Mouse (Mus musculus): ENCODE measurements around the gene Hoxa13.

Hoxa13 gene

DNA sequence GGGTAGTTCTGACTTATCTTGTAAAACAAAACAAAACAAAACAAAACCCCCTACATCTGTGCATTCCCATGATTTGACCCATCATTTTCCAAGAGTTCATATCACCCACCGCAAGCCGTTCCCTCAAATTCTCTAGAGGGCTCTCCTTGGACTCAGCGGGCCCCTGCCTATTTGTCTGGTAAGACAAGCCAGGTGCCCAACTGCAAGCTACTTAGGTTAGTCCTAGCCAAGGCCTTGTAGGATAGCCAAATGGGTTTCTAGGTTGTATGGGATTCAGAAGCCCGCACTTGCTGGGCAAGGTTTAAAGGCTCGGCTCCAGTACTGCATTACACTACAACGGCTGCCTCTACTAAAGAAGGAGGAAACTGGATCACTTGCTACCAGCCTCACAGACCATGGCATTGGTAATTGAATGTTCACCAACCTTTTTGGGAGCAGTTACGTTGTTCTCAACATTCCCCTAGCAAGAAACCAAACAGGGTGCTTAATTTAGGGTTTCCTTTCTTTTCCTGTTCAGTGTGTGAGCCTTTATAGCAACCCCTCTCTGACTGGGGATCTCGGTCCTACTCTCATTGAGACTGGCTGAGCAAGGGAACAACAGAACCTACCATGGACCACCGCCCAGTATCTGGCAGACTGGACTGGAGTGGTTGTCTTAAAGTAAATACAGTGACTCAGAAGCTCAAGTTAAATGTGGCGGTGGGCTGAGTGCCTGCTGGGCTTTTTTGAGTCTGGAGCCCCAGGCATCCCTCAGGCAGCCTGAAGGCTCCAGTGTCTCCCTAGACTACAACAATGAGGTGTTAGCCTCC, 23.1 kb downstream of the Hoxa13 start:
- no peak for DNase-seq (ENCODE audit: low spot score)

DNA sequence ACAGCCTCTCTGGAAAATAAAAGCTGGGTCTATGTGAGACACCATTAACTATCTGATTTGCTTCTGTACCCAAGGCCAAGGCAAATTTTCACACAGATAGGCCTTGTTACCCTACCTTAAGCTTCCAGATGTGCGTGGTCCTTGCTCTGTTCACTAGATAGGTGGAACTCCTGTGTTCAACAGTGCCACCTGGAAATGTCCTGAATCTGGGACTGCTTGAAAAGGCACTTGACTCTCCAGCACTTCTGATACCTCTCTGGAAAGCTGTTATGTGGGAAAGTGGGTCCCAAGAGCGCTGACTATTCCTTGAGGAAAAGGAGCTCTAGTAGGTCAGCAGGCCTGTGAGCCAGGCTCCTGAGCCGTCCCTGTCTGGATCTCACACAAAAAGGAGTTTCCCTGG, 23.9 kb downstream of the Hoxa13 start:
- DNase-seq (ENCODE audit: low spot score), result no peak

DNA sequence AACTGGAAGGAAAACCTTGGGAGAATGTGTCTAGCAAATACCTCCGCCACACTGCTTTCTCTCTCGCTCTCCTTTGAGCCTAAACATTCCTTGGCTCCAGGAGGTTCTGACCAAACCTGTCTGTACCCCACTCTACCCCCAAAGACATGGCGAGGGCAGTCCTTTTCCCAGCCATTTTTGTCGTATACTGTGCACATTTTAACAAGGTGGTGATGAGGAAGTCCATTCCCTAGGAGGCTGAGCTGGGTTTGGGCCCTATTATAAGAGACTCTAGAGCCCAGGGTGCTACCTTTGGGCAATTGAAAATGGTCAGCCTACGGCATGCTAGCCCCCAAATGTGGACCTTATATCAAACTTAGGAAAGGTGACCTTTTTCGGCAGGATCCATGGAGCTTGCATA, 24.8 kb downstream of the Hoxa13 start:
- DNase-seq (ENCODE audit: low spot score), result no peak

DNA sequence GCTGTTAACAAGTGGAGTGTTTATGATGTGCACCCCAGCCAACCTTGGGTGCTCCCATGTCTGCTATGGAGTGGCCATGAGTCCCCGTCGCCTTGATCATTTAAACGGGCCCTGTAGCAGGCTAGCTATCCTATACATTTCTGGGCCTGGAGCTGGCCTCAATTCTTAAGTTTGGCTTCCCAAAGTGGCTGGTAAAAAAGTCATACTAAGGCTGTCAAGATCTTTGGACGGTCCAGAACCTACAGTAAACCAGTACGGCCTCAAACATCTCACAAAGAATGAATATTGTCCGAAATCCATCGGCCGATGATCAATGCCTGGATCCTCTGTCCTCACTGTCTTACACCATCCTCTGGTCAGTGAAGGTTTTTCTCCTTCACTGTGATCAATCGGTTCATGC, 25.4 kb downstream of the Hoxa13 start:
- no peak for DNase-seq (ENCODE audit: low spot score)

DNA sequence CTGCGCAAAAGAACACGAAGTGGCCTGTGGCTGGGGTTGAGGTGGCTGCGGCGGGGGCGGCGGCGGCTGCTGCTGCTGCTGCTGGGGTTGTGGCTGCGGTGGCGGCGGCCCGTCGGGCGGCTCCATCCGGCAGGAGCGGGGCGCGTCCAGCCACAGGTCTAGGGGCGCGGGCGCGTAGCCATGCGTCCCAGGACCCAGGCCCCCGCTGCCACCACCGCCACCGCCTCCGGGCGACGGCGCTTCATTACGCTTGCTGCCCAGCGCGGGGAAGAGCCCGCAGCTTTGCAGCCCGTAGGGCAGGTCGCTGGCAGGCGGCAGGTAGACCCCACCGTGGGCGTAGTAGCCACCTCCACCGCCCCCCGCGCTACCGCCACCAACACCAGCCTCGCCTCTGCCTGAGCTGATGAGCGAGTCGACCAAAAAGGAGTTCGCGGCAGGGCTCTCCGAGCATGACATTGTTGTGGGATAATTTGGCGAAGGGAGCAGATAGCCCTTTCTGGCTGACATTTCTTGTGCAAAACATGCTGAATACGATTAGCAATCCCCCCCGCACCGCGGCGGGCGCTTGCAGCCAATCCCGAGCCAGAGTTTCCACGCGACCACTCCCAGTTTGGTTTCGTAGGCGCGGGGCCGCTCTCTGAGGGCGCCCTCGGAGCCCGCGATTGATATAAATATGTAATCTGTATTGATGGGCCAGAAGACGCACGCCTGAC, 26.1 kb downstream of the Hoxa13 start:
- DNase-seq (ENCODE audit: low spot score), result peak; percentile 50

DNA sequence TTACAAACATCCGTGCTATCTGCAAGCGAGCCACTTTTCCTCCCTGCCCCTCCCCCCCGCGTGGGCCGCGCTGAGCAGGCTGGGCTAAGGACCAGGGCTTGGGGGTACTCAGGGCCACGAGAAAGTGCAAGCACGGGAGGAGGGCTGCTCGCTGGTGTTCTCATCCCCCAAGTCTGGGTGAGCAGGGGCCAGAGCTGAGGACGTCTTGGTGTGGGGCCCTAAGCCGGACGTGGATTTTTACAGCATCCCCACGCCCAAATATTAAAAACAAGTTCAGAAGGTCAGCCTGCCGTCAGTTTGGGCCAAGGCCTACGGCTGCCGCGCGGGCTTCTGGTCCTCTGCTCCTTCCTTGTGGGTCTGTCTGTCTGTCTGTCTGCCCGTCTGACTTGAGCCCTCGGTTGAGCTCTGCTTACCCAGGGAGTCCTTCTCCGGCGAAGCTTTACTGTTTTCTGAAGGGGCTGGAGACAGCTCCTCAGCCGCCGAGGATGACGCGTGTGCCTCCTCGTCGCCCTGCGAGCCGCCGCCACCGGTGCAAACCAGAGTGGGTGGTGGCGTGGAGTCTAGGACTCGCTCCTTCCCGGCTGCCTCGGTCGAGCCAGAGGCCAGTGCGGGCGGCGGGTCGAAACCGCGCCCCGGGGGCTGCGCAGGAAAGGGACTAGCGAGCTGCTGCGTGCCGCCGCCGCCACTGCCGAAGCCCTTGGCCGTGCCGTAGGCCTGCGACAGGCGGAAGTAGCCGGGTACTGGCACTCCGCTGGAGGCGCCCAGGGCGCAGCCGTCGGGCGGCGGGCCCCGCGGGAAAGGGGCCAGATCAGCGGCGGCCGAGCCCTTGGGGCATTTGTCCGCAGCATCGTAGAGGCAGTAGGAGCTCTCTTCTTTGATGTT, 26.9 kb downstream of the Hoxa13 start:
- DNase-seq (ENCODE audit: low spot score), result no peak

DNA sequence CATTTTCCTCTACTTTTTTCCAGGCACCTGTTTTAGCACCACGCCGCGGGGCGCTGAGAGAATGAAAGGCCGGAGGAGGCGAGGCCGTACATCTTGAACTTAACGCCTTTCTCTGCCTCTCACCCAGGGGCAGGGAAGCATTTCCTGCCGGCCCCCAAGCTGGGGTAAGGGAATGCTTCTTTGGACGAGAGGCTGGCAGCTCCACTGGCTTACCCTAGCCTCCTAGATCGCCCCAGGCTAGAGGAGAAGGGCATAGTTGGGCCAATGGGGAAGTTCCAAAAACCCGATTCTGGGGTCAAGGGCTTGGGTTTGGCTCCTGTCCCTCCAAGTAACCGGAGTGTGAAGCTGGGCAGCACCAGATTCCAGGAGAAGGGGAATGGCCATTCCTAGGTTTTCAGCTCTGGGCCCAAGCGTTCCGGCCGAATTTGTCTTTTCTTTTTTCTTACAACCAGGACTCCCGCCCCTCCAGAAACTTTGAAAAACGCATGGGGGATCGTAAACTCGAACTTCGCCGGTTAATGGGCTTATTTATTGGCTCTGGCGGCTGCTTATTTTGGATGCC, 27.6 kb downstream of the Hoxa13 start:
- DNase-seq (ENCODE audit: low spot score), result no peak

DNA sequence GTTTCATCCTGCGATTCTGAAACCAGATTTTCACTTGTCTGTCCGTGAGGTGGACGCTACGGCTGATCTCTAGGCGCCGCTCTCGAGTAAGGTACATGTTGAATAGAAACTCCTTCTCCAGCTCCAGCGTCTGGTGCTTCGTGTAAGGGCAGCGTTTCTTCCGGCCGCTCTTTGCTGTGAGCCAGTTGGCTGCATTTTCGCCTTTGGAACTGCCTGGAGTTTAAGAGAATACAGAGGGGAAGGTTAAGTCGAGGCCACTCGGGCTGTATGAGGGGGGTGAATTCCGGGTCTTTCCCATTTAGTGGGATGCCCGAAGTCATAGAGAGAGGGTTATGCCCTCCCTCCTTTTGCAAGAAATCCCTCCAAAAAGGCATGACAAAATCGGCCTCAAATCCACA, 28.1 kb downstream of the Hoxa13 start:
- no peak for DNase-seq (ENCODE audit: low spot score)

DNA sequence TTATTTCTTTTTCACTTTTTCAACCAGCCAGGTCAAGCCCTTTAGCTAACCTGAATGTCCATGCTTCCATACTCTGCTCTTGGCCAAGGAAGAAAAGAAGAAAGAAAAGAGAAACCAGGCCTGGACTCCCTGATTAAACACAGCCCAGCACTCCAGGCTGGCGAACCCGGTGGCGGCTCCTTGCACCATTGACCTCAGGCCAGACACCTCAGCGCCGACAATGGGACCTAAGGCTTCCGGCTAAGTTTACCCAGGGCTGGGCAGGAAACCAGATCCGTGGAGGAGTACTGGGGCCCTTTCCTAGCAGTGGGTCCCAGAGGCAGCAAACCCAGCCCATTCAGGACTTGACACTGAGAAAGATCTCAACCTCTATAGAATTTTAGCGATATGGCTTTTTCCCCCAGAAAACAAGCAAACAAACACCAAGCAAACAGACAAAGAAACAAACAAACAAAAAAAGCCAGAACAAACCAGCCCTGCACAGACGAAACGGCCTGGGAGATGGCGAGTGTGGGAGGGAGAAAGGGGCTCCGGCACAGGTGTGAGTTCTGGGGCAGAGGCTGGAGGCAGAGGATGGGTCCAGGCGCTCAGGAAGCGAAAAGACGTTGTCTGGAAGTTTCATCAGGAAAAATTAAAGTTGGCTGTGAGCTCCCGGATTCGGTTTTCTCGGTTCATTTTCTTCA, 28.7 kb downstream of the Hoxa13 start:
- no peak for DNase-seq (ENCODE audit: low spot score)

DNA sequence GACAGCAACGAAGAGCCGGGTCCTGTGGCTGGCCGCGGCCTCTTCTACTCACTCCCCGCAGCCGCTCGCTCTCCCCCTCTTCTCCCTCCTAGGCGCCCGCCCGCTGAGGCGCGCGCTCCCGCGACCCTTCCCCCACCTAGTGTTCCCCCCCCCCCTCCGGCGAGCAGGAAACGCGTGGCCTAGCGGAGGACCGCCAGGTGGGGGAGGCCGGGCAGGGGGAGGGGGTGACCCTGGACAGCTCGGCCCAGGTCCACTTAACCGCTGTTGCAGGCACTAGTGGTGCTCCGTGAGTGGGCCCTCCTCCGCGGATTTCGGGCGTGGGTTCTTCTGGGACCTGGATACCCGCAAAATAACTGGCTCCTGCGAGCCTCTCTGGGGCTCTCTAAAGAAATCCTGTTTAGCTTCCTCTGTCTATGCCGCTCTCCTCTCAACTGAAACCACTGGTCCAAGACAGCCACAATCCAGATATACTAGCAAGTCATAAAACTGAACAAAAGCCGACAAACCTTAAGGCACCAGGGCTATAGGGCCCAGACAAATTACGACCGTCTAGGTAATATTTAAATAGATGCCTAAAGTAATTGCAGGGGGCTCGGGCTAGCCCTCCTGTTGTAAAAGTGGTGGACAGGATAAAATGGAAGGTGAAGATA, 30.0 kb downstream of the Hoxa13 start, which contains the start of gene Hoxa9:
TSS of gene Hoxa9 (minus strand) at position 574 of the 650 bp plus-strand sequence.
- no peak for DNase-seq (ENCODE audit: low spot score)

DNA sequence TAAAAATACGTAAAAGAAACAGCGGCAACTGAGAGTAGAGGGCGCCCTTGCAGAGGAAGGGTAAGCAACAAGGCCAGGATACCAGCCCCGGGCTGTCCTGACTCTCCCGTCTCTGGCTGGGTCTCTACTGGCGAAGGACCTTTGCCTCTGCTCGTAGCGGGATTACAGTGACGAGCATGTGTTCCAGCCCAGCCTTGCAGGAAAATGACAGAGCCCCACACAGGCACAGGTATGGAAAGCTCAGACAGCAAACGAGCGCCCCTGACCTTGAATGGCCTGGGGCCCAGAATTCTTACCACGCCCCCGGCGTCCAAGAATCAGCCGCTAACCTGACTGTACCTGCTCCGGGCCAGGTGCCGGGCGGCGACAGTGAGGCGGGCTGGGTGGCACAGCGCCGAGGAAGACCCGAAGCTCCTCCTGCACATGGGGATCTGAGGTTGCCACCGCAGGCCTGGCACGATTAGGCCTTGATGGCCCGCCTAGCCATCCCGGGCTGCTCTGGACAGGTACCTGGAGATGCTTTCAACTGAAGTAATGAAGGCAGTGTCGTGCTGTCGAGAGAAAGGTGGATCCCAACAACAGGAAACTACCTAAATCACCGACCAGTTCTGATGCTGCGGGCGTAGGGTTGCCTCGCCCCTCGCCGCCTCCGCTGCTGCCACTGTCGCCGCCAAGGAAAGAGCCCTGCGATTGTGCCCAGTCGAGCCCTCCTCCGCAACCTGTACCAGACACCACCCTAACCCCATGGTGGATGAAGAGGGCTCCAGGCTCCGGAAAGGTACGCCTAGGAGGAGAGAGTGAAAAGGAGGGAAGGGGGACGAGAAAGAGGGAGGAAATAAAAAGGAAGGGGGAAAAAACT, 30.9 kb downstream of the Hoxa13 start:
- no peak for DNase-seq (ENCODE audit: low spot score)

DNA sequence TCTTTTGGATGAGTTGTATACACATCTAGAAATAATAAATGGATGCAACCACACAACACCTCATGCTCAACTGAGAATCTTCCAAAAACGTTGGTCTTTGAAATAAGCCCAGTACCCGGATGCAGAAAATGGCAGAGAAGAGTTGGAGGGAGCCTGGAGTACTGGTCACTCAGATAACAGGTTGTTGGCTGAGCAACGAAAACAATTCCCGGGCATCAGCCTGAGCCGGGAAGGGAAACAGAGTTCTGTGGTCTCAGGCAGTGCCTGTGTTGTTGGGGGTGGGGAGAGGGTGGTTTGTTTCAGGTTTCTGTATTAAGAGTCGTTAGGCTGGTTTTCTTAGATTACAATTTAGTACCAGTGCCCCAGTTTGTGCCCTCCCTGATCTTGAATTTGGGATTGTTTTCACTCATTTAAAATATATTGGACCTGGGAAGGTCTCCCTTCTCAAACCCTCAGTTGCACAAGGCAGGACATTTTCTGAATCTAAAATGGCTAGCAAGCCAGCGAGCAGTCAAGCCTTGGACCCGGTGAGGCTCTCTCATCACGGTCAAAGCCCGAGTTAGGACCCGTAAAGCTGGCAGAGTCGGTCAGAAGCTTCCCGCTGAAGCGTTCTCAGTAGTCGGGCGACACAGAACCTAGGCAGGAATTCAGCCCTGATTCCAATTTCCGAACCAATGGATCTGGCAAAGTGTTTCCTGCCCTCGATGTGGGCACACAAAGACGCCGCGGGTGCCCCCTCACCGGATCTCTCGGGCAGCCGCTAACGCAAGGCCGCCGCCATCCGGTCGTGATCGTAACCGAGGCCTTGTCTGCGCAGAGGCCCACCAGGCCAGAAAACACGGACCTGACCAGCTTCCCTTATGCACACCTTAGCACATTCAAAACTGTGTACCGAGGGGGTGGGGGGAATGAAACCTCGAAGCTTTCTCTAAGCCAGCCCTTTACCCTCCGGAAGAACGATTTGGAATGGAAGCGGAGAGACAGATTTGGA, 31.9 kb downstream of the Hoxa13 start:
- DNase-seq (ENCODE audit: low spot score), result no peak

DNA sequence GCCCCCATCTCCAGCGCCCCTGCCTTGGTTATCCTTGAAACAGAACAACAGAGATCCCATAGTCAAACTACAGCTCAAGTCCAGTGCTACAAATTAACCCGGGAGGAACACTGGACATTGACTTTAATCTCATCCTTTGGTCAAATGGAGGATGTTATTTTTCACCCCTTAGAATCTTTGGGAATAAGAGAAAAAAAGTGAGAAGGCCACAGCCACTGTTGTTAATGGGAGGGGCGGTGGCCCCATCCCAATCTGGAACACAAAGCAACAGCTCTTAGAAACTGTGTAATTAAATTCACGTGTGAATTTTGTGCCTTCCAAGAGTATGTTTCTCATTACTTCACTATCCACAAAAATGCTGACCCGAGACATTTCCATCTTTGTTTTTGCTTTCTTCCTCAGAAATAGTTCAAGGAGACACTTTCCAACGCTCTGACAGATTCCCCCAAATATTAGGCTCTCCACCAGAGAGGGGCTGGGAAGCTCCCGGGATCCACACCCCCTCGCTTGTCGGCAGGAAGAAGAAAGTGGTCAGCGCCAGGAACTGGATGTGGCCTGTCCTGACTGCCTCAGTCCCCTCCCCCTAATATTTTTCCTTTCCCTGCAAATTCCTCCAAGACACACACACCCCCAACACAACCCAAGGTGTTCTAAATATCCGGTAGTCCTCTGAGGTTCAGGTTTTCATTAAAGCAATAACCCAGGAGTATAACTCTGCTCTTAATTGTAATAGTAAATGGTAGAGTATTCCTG, 33.0 kb downstream of the Hoxa13 start:
- no peak for DNase-seq (ENCODE audit: low spot score)

DNA sequence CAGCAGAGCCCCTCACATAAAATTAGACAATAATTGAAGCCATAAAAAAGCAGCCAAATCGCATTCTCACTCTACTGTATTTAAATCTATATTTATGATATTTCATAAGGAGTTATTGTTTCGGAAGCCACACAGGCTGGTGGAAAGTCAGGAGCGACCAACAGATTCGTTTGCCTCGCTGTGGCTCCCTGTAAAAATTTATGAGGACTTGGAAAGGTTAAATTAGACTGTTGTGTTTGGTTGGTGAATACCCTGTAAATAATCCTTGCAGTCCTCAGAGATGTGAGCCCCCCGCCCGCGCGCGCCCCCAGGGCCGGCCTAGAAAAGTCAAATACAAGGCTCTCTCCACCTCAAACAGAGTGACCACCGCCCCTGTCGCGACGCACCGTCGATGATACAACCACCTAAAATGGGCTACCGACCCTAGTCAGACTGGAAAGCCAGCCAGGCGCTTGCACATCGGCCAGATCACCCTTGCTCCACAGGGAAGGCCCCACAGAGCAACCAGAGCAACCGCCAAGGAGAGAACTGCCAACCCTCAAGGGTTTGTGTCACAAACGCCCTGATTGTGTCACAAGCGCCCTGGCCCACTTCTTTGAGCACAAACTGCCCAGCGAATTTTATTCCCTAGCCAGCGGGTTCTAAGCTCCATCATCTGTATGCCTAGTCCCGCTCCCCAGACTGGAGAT, 34.0 kb downstream of the Hoxa13 start:
- no peak for DNase-seq (ENCODE audit: low spot score)

DNA sequence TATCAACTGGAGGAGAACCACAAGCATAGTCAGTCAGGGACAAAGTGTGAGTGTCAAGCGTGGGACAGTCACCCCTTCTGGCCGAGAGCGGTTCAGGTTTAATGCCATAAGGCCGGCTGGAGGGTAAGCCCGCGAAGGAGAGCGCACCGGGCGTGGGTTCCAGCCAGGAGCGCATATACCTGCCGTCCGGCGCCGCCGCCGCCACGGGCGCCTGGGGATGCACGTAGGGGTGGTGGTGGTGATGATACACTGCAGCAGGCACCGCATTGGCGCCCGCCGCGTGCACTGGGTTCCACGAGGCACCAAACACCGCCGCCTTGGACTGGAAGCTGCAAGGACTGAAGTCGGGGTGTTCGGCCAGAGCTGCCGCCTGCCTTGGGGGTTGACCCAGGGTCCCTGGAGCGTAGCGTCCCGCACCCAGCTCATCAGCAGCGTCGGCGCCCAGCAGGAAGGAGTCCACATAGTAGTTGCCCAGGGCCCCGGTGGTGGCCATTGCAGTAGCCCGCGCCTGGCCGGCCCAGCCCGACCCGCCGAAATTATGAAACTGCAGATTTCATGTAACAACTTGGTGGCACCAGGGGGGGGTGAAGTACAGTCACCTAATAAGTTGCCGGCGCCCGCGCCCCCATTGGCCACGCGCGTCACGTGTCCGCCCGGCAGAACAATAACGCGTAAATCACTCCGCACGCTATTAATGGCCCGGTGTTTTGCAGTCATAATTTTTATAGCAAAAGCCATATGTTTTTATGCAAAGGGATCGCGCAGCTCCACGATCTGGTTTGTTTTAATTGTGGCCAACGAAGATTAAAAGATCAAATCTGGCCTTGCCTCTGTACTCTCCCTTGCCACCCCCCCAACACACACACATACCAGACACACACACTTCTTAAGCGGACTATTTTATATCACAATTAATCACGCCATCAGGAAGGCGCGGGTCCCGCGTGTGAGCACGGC, 34.8 kb downstream of the Hoxa13 start:
- no peak for DNase-seq (ENCODE audit: low spot score)

DNA sequence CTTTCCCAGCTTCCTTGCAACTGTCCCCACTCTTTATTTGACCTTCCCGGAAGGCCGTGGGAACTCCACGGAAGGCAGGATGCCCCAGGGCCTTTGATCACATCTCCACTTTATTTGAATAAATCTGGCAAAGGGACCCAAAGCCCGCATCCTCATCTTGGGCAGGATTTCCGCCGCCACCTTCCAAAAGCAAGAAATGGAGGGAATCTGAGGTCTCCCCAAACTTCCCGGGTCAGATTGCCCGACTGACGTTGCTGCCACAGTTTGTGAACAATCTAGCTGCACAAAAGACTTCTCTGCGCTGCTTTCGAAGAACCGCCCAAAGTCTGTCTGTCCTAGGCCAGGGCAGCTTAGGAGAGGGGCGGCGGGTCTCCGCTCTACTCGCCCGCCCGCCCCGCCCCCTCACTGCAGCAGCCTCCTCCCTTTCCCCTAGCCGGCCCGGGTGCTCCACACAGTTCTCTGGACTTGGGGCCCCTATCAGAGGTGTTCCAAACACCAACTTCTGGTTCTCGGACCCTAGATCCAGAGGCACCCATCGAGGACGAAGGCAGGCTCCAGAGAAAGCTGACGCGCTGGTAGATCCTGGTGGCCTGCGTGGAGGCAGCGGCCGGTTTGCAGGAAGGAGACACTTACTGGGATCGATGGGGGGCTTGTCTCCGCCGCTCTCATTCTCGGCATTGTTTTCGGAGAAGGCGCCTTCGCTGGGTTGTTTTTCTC, 35.6 kb downstream of the Hoxa13 start:
- no peak for DNase-seq (ENCODE audit: low spot score)
